Mouse (Mus musculus): ENCODE data around the gene Wnt16. TPM values are rescaled to one million over a fixed set of nuclear protein-coding genes. Genes with fewer than 3 reads are reported as not detected.

The Wnt16 gene
- under 1 TPM; 0.42 to 0.53 TPM for polyA plus RNA-seq (2017; shearing (Covaris generic))

GRCm38 (mm10) chr6:22288004-22288736 lies at the start of gene Wnt16:
Gene Wnt16, plus strand, starts transcription at chr6:22288227.

Other genes starting within 250 kb of the Wnt16 start
- 100 to 1,000 TPM; 166 to 182 TPM for gene Fam3c, start 68.0 kb downstream of the Wnt16 start, polyA plus RNA-seq (2017; shearing (Covaris generic))